Mouse (Mus musculus) spleen, postnatal 14 days (tissue): ENCODE data around the gene Ccdc80.

ENCODE experiments used
- DNase-seq, 2 experiments: peaks; one replicate each; pipeline ENCODE4 v3.0.0; 2021 to 2022; ENCODE audit warnings: low spot score in 2 of 2

Ccdc80 gene

DNA sequence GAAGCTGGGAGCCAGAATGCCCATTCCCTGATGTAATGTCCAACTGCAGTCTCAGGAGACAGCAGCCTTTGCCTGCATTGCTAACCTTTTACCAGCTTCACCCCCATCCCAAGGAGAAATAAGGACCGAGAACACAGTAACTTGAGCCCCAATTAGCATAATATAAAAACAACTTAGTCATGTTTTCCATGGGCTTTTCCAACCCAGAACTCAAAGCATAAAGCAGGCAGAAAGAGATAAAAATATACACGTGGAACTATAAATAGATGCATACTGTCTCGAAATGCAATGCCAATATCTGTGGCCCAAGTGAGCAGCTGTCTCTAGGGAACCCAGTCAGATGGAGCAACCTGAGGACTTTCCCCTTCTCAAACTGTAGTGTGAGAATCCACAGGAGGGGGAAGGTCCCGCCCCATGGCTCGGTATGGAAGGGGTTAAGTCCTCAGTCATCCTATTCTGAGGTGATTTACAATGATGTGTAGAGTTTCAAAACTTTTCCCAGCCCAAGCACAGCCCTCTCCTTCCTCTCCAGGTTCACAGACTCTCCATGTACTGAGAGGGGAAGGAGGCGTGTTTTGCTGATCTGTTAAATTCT, at the start of gene Ccdc80:
Gene Ccdc80 (plus strand): TSS at position 266 of the 595 bp plus-strand sequence.
- DNase-seq: no peak

DNA sequence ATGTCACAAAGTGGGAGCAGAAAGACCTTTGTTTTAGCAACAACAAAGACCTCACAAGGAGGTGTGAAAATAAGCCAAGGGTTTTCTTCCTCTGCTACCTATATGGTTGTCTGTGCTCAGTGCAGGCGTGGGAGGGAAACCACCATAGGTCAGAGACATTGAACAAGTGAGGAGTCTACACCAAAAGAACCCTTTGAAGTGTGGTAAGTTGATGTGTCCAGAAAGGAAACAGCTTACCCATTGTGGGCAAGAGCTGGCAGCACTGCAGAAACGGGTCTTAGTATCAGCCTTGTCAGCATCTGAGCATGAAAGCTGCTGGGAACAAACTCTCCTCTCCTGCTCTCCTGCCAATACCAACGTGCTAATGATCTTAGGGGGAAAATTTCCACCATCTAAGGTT, 48.4 kb upstream of the Ccdc80 start:
- no peak for DNase-seq

DNA sequence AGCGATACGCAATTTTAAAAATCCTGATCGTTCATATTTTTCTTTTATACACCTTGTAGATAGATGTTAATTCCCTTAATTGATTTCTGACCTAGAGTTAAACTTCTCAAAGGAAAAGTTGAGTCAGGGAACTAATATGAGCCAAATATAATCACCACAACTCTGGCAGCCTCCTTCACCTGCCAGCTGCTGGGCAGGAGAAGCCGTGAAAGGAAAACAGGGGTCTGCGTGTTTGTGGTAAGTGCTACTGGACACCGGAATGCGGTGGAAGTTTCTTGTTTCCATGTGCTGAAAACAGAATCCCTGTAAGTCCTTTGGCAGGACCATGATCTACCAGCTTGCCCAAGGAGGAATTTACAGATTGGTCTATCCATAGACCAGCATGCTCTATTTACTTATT, 36.0 kb upstream of the Ccdc80 start:
- no peak for DNase-seq

DNA sequence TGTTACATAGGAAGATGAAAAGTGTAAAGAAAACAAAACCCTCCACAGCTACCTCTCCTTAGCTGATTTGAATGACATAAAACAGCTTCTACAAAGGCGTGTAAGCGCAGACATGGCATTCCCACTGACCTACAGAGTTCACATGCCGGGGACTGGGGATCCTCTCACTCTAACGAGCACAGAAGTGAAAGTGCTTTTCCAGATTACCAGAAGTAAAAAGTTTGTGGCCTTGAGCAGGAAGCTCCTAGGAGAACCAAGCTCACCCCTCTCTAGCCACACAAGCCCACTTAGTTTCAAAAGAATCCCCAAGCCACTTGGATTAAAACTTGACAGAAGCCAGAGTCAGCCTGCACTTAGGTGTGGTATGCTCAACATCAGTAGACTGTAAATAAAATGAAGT, 35.3 kb upstream of the Ccdc80 start:
- no peak for DNase-seq

DNA sequence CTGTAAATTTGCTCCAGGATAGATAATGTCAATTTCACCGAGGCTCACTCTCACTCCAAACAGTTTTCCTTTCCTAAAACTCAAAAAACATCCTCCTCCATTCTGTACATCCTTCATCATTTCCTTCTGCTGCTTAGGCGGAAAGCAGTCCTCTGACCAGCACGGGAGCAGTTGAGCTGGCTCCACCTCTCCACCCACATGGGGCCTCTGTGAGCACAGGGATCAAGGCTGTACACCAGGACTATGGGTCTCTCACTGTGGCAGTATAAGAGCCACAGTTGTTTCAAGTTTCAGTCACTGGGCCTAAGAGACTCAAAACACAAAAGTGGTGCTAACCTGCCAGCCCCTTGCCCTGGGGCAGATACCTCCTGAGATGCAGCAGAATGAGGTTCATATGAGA, 32.1 kb upstream of the Ccdc80 start:
- DNase-seq: no peak

DNA sequence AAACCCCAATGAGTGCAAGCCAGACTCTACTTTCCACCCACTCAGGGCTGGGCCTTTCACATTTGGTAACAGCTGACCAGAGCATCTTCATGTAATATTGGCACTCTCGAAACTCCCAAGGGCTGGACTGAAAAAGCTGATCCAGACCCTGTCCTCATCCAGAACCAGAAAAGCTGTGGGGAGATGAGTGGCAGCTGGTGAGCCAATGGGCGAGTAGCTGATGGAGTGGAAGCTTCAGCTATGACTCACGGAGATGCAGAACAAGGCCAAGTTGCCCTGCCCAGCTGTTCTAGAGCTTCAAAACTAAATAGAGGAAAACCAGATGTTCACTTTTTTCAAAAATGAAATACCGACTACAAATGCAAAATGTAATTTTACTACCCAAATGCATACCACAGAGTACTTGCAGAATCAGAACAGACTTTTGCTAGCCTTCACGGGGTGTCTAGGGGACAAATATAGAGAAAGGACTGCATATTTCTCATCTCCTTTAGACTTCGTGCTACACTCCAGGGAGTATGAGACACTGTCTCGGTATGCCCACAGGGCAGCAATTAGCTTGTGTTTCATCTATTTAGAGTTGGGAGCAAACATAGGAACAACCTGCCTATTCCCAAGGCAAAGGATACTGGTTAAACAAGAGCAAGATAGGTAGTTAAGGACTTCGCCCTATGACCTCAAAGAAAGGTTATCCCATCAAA, 22.7 kb upstream of the Ccdc80 start:
- DNase-seq: no peak

DNA sequence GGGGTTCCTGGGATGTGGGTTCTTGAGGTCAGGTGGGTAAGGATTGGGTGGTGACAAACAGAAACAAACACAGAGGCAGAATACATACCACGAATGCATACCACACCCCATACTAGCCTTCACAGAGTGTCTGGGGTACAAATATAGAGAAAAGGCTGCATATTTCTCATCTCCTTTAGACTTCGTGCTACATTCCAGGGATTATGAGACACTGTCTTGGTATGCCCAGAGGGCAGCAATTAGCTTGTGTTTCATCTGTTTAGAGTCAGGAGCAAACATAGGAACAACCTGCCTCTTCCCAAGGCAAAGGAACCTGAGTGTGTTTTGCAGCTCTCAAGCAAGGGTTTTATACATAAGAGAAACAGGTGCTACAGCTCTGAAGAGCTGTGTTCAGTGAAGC, 21.8 kb upstream of the Ccdc80 start:
- no peak for DNase-seq

DNA sequence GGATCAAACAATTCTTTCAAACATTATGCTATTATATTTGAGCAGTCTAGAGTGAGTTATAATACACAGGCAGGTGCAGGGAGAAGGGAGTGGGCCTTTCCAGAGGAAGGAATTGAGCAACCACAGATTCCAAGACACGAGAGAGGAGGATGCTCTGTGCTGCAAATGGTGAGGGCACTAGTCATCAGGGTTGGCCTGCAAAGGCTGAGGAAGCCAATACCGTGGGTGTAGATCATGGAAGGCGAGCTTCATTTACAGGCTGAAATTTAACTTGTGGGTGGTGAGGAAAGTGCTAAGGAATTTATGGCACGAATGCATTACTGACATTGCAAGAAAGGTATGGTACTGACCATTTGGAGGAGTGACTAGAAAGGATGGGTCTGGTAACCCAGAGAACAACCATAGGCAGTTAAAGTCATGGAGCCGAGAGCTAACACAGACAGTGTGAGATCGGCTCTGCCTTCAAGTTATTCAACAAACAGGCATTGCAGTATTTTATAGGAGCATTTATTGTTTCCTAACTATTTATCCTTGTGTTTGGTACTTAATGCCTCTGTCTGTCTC, 15.6 kb upstream of the Ccdc80 start:
- no peak for DNase-seq

DNA sequence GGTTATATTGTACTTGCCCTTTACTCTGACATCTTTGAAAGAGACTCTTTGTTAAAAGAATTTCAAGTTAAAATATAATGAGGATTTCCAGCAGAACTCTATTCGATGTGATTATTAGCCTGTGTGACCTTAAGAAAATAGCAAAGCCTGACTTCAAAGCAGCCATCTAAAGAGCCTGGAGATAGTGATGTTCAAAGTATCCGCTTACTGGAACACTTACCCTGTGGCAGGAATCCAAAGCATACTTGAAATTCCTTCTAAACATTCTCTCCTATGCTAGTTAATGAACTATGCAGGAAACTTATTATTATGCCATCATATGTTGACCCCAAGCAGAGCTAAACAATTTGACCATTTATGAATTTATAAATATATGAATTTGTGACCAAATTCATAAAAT, 13.9 kb upstream of the Ccdc80 start:
- DNase-seq: no peak

DNA sequence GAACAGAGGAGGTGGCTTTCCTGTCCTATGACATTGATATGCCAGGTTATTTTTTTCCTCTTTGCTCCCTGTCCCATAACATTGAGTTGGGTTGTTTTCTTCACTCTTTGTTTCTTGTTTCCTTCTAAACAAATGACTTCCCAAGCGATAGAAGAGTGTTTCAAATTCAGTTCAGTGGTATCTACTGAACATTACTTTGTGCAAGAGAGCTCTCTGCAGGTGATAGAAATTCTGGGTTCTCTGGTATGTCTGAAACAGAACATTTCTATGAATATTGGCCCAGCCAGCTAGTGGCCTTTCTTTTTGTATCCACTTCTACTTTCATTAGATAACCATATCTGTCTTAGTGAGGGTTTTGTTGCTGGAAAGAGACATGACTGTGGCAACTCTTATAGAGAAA, 4.4 kb upstream of the Ccdc80 start:
- DNase-seq: no peak

DNA sequence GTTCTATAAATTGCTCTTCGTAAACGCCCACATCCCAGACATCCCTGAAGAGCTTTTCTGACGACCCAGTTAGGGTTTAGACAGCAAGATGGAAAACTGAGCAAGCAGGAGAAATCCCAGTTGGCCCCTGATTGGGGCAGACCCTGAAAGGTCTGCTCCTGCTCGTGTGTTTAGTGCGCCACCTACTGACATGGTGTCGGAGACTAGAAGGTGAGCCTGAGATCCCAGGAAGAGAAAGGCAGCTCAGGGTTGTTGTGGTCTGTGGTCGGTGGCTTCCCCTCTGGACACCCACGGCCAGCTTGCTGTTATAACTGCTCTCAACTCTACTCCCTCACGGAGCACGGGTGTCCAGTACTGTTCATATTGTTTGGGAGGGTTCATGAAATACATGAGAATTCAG, 3.2 kb upstream of the Ccdc80 start:
- DNase-seq: peak; percentile 34 to 45

DNA sequence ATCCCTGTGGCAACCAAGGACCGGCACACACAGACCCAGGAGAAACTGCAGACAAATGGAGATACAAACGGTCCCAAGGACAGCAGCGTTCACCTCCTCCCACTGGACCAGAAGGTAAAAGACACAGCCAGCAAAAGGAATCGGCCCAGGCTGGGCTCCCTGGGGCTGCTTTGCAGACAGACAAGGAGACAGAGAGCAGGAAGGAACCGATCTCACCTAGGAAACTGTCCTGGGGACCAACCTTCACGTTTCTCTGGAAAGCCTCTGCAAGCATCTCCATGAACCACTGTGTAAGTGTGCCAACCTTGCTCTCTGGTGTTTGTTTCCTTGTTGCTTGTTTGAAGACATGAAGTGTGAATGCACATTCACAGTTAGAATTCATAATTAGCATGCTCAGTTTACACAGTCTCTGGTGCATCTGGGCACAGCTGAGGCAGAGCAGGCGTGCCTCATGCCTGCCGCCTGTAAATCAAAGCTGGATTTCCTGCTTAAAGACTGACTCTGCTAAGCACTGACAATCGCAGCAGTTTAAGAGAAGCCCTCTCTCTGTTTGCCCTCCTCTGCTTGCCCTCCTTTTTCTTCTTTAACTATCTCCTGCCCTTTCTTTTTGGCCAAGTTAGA, 1.0 kb downstream of the Ccdc80 start:
- no peak for DNase-seq

DNA sequence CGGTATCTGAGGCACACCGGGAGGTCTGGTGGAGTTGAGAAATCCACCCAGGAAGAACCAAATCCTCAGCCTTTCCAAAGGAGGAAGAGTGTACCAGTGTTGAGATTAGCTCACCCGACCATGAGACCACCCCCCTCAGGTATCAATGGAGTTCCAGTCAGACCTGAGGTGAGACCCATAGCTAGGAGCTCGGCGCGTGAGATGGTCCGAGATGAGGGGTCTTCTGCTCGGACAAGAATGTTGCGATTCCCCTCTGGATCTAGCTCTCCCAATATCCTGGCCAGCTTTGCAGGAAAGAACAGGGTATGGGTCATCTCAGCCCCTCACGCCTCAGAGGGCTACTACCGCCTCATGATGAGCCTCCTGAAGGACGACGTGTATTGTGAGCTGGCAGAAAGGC, 1.8 kb downstream of the Ccdc80 start:
- no peak for DNase-seq

DNA sequence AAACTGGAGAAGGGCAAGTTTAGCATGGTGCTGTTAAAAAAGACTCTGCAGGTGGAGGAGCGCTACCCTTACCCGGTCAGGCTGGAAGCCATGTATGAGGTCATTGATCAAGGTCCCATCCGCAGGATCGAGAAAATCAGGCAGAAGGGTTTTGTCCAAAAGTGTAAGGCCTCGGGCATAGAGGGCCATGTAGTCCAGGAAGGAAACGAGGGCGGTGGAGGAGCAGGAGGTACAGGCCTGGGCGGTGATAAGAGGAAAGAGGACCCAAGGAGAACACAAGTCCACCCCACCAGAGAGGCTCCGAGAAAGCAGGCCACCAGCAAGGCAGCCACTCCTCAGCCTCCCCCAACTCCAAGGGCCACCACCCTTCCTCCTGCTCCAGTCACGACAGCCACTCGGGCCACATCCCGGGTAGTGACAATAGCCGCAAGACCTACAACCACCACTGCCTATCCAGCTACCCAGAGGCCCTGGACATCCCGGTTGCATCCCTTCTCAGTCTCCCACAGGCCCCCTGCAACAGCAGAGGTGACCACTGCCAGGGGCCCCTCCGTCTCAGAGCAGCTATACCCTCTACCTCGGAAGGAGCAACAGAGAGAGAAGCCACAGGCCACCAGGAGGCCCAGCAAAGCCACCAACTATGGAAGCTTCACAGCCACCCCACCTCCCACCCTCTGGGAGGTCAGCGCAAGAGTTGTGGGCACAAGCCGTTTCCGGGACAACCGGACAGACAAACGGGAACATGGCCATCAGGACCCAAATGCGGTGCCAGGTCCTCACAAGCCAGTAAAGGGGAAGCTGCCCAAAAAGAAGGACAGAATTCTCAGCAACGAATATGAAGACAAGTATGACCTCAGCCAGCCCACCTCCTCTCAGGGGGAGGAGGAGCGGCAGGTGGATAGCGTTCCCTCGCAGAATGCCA, 2.6 kb downstream of the Ccdc80 start:
- no peak for DNase-seq

DNA sequence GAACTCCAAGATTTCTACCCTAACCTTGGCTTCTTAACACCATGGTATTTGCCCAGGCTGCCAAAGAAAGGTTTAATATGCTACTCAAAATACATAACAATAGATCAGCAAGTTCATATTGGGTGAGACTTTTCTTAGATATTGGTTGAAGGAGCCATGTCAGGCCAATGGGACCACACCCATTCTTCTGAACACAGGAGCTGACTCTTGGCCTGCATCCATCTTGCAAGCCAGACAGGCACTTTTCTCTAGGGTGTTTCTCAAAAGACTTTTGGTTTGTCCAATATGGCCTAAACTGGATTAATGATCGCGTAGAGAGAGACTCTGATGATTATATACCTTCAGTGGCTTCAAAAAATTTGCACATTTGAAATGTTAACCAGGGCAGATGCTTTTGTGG, 4.3 kb downstream of the Ccdc80 start:
- no peak for DNase-seq

DNA sequence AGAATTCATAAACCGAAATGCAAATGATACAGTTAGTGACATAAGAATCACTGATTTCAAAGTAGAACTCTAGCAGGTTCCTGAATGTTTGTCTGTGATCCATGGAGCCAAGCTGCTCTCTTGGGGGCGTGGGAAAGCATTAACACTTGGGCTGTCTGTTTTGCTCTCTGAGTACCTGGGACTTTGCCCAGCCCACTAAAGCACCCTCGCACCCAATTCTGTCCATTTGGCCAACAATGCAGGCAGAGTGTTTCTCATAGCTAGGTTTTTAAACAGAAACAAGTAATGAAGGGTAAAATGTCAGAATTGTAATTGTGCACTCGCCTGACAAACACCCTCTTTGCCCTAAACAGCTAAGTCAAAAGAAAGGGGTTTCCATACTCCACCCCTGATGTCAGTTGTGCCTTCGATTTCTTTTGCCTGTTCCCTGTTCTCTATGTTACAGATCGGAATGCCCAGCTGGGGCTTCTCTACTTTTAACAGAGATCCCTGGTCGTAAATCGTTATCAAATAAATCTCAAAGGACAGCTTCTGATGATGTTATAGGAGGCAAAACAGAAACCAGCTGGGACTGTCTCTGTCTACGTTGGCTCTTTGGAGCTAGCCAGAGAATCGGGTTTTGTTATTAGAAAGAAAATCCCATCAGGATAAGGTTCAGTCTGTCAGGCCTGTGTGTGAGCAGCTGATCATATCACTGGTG, 5.1 kb downstream of the Ccdc80 start:
- no peak for DNase-seq

DNA sequence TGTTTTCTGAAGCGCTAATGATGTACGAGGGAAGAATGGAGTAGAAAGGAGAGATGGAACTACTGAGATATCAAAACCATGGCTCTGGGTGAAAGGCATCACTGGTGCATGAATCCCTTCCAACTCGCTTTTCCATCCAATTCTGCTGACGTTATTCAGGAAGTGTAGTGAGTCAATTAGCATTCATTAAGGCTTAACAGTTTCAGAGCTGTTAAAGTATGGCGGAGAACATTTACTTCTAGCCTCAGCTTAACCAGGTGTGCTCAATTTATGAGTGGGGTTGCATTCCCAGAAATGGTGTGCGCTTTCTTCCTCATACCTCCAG, 5.6 kb downstream of the Ccdc80 start:
- DNase-seq: no peak

DNA sequence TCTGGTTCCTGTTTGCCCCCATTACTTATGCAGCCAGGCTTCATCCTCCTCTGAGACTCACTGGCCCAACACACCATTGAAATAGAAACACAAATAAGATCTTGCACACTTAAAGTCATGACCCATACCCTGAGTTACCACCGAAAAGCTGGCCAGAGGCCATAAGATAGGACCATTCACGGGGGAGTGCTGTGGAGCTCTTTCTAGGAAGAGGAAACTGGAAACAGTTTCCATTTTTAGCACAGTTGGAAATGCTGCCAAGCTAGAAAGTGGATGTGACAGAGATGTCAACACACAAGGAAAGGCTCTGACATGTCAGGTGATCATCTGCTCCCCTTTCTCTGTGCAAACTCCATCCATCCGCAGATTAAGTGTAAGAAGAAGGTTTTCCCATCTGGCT, 7.7 kb downstream of the Ccdc80 start:
- DNase-seq: no peak

DNA sequence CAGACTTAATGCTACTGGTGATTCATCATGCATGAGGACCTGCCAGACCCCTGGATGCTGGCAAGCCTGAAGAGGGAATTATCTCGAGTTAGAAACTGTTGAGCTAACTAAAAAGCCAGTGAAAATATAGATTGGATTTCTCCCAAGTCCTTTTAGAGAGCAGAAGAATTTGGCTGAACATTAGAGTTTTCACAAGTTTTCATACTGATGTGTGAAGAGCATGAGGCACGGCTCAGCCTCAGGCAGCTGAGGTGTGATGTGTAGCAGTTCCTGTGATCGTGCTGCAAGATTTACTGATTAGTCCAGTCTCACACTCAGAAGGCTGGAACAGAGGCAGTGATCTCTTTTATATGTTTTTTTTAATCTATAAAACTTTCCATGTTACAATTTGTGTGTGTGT, 11.8 kb downstream of the Ccdc80 start:
- DNase-seq: no peak

DNA sequence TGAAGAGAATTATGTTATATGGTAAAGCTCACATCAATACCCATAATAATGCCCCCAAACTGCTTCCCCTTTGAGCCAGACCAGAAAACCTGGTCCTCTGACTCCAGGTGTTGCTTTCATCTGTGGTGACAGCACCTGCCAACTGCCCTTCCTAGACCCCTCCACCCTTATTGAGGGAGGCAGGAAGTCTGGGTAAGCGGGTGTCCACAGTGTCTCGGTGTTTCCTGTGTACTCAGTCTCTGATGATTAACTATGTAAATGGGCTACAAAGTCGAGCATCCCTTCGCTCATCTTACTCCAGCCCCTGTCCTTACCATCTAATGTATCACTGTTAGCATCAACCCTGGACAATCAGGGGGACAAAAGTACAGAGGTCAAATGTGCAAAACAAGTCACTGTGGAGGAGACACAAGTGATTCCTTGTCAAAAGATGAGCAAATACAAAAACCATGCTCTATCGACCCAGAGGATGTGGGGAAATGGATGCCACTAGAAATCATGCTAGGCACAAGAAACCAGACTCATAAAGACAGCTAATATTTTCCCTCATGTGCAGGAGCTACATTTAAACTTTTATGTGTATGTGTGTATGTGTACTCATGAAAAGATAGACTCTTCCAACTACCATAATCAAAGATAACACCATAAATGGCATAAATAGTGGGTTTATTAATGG, 15.1 kb downstream of the Ccdc80 start:
- DNase-seq: no peak

DNA sequence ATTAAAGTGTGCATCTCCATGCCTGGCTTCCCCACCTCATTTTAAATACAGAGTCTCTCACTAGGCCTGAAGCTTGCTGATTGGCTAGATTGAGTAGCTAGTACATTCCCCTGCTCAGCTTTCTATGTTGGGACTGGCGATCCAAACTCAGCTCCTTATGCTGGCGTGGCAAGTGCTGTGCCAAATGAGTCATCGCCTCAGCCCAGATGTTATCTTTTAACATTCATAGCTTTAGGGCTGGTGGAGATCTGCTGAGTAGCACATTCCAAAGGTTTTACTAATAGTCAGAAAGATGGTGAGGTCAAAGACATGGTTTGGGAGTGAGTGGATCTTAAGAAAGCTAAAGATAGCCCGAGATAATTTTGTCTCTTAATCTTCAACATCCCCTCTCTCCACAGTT, 17.3 kb downstream of the Ccdc80 start:
- no peak for DNase-seq
